Mouse (Mus musculus) thymus, adult 2 months (tissue): ENCODE results near the gene Mark2.

ENCODE experiments used
- CTCF ChIP-seq: fragments of 200-500 bp; IDR thresholded peaks from 2 replicates; pipeline ENCODE4 v1.5.1; 2012; ENCODE audit warnings: mild to moderate bottlenecking, control low read depth, low read length, moderate library complexity, borderline replicate concordance; ENCODE audit not compliant: control insufficient read depth, poor library complexity, insufficient read depth; ENCODE audit errors: extremely low read depth
- POLR2A ChIP-seq: fragments of 200-500 bp; IDR thresholded peaks from 2 replicates; pipeline ENCODE4 v1.6.1; 2012; ENCODE audit warnings: mild to moderate bottlenecking, low read length, control low read depth, moderate library complexity; ENCODE audit not compliant: control insufficient read depth, poor library complexity, insufficient read depth; ENCODE audit errors: extremely low read depth

DNA sequence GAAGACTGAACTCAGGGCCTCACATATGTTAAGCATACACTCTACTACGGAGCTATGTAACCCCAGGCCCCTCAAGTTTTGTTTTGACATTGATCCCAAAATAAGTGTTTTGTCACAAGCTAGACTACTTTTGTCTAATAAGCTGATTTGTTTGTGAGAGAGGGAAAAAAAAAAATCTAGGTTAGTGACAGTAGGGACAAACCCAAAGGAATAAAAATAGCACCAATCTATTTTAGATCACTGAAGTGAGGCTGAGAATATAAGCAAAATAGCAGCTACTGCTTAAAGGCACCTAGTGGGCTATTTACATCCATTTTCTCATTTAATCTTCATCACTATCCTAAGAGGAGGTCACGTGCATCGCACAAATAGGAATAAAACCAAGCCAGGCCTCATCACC lies 102.1 kb downstream of the Mark2 start:
- TF ChIP-seq CTCF (no peak), POLR2A (no peak)
